ENCODE assay signal across 22 mouse cellular contexts in genomic region chr19:45262995-45263394, GRCm38 (mm10). TPM values are rescaled to one million over a fixed set of nuclear protein-coding genes. Genes with fewer than 3 reads are reported as not detected.
"Had no signal": no experiment of that assay in that cellular context is flagged by ENCODE, and none has a peak within 500 bp of the region (broad histone marks: within the 10 kb centered on the region; RNA-seq: fewer than 3 reads in every experiment).

No protein-coding gene starts in this region.

- H3K27ac ChIP-seq: neural tube, embryonic 13.5 days; neural tube, embryonic 15.5 days; stomach, embryonic 15.5 days; stomach, postnatal 0 days had no signal

- H3K4me3 ChIP-seq: neural tube, embryonic 13.5 days; neural tube, embryonic 15.5 days; stomach, embryonic 15.5 days had no signal

- DNase-seq: retina, postnatal 1 day; right cerebral cortex, adult 18-20 months; right cerebral cortex, postnatal 14 days; right cerebral cortex, postnatal 25 days; right cerebral cortex, postnatal 4 days; spleen, adult 18-20 months; thymus, adult 18-20 months; thymus, adult 2 months; thymus, postnatal 14 days; thymus, postnatal 25 days; thymus, postnatal 36 days; thymus, postnatal 4 days had no signal

RNA-seq across cellular contexts. Expression of gene Lbx1, which starts 27.4 kb away (rescaled TPM):
- total RNA-seq: neutrophil, adult 5-6 weeks had no signal
- polyA plus RNA-seq: small intestine, adult 2 months; spleen, adult 2 months; stomach, embryonic 14.5 days; stomach, embryonic 15.5 days; stomach, embryonic 16.5 days; stomach, postnatal 0 days; testis, adult 2 months; thymus, adult 2 months had no signal
